Mouse (Mus musculus): ENCODE measurements around the gene Gm17387.

- TF ChIP-seq MAFK (IDR thresholded peaks at IDR 0.05; ENCODE audit: borderline replicate concordance, low read depth, low read length) = no peak
- TF ChIP-seq ELF1 (IDR thresholded peaks at IDR 0.05; ENCODE audit: low read depth, low read length) = no peak
- TF ChIP-seq CTCF (IDR thresholded peaks at IDR 0.05 in 2 of 3, conservative IDR thresholded peaks at IDR 0.05 in 1 of 3; ENCODE audit: control insufficient read depth in 1 of 3, insufficient read depth in 1 of 3, low read depth in 2 of 3, low read length in 3 of 3, poor library complexity in 1 of 3, severe bottlenecking in 1 of 3) = peak; percentile 26 to 46 (median 33)
- TF ChIP-seq POLR2A (IDR thresholded peaks at IDR 0.05; ENCODE audit: control insufficient read depth in 1 of 2, insufficient read depth in 1 of 2, low read depth in 1 of 2, low read length in 2 of 2, poor library complexity in 1 of 2) = no peak
- no peak for TF ChIP-seq RCOR1 (IDR thresholded peaks at IDR 0.05; ENCODE audit: low read depth, low read length)
- no peak for TF ChIP-seq JUND (IDR thresholded peaks at IDR 0.05; ENCODE audit: low read depth, low read length)
- TF ChIP-seq UBTF (IDR thresholded peaks at IDR 0.05; ENCODE audit: borderline replicate concordance, insufficient read depth, low read depth, low read length) = no peak
- TF ChIP-seq EP300 (IDR thresholded peaks at IDR 0.05; ENCODE audit: low read depth in 1 of 2, low read length in 2 of 2) = no peak
- no peak for TF ChIP-seq NELFE (IDR thresholded peaks at IDR 0.05; ENCODE audit: low read depth, low read length)
- no peak for TF ChIP-seq MEF2A (IDR thresholded peaks at IDR 0.05; ENCODE audit: extremely low read depth, insufficient replicate concordance, low read depth, low read length, poor library complexity, severe bottlenecking)
- TF ChIP-seq ZC3H11A (IDR thresholded peaks at IDR 0.05; ENCODE audit: low read depth, low read length) = no peak
These were observed 26.9 kb downstream of the Gm17387 start for GRCm38 (mm10) chr7:141055785-141056184.
